Mouse (Mus musculus): Measurements from ENCODE around the gene Epha5. TPM values are rescaled to one million over a fixed set of nuclear protein-coding genes. Genes with fewer than 3 reads are reported as not detected.

Gene Epha5
- polyA plus RNA-seq, 1 experiment = not detected

DNA sequence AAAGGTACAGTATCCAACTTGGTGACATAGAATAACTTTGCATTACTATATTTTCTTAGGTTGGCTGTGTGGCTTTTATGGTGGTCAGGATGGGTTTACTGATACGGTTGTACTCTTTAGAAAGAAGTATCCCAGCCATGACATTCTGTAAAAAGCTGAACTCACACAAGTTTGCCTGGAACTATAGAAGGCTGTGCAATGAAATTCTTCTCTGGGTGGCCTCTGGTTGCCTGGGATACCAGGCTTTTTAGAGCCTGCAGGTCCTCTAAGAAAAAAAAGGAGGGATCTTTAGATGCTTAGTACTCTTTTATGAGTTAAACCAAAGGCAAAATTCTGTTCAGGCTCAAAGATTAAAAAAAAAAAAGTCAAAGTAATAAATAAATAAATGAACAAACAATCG, 208.6 kb downstream of the Epha5 start:
- no peak overlapping the region for H3K27ac ChIP-seq (replicated peaks; ENCODE audit: low read depth, low read length)
- no peaks in the 10 kb centered on the region for H3K4me1 ChIP-seq (ENCODE audit: control insufficient read depth, insufficient read depth, insufficient read length, low read length)
- H3K4me3 ChIP-seq (ENCODE audit: insufficient read depth, low read depth, low read length) = no peak overlapping the region

DNA sequence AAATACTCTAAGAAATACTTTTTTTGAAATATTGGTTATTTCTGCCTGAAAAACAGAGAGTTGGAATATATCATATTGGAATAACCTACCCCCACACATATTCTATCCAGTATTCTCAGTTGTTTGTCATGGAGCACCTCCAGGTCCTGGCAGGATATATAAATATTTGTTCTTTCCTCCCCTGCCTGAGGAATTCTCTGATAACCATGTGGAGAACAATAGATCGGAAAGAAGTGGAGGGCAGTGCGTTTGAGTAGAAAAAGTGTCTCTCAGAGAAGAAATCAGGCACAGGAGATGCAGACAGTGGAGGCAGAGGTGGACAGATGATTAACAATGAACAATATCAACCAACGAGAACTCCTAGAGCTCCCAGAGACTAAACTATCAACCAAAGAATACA, 223.8 kb downstream of the Epha5 start:
- H3K27ac ChIP-seq (replicated peaks; ENCODE audit: low read depth, low read length) = no peak overlapping the region
- H3K4me1 ChIP-seq (ENCODE audit: control insufficient read depth, insufficient read depth, insufficient read length, low read length) = no peaks in the 10 kb centered on the region
- H3K4me3 ChIP-seq (ENCODE audit: insufficient read depth, low read depth, low read length) = no peak overlapping the region

DNA sequence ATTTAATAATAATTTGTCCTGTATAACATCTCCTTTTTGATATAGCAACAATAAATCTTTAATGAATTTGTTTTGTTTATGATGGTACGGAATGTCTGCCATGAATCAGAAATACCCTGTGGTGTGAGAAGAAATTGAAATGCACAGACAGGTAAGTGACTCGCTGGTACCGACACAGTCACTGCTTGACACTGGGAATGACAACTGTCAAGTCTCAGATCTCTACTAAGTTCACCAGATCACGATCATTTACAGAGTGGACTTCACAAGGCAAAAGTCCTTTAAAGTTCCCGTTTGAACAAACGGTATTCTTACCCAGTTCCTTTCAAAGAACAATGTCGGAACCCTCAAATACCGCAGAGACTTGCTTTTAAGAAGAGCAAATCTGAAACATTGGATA, 233.0 kb downstream of the Epha5 start:
- no peak overlapping the region for H3K27ac ChIP-seq (replicated peaks; ENCODE audit: low read depth, low read length)
- no peaks in the 10 kb centered on the region for H3K4me1 ChIP-seq (ENCODE audit: control insufficient read depth, insufficient read depth, insufficient read length, low read length)

DNA sequence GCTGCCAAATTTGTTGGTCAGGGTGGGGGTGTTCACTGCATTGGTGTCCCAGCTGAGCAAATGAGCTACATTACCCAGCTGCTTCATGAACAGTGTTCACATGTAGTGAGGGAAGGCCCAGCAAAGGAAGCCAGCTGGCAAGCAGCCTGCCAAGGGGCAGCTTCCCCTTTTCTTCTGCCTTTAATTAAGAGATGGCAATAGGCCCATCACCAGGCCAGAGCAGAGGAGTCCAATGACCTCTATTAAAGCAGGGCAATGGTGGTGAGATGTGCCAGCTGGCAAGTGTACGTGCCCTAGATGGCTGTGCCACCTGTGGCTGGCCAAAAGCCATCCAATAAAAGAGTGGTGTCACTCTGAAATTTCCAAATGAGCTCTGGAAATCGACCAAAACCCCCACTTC, 264.1 kb downstream of the Epha5 start:
- Histone ChIP-seq H3K4me3 (ENCODE audit: insufficient read depth, low read depth, low read length) (no peak overlapping the region), H3K4me1 (ENCODE audit: control insufficient read depth, insufficient read depth, insufficient read length, low read length) (no peaks in the 10 kb centered on the region), H3K27ac (replicated peaks; ENCODE audit: low read depth, low read length) (no peak overlapping the region)

More for the DNA sequence above, 233.0 kb downstream of the Epha5 start:
- H3K4me3 ChIP-seq (ENCODE audit: insufficient read depth, low read depth, low read length) = no peak overlapping the region

DNA sequence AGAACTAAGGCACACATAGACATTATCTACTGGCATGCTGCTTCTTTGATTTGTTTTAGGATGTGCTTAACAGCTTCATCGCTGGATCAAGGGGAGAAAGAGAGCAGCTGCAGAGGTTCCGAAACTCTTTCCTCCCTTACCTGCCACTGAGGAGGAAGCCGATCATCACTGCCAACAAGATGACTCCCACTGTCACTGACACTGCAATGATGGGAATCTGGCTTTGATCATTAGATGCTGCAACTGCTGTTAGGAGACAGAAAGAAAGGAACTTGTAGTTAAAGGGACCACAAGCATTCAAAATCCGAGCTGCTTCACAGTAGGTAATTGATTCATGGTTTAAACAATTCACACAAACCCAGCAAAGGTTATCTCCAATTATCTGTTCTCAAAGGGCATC, 275.0 kb downstream of the Epha5 start:
- no peaks in the 10 kb centered on the region for H3K4me1 ChIP-seq (ENCODE audit: control insufficient read depth, insufficient read depth, insufficient read length, low read length)
- no peak overlapping the region for H3K4me3 ChIP-seq (ENCODE audit: insufficient read depth, low read depth, low read length)
- H3K27ac ChIP-seq (replicated peaks; ENCODE audit: low read depth, low read length) = no peak overlapping the region

DNA sequence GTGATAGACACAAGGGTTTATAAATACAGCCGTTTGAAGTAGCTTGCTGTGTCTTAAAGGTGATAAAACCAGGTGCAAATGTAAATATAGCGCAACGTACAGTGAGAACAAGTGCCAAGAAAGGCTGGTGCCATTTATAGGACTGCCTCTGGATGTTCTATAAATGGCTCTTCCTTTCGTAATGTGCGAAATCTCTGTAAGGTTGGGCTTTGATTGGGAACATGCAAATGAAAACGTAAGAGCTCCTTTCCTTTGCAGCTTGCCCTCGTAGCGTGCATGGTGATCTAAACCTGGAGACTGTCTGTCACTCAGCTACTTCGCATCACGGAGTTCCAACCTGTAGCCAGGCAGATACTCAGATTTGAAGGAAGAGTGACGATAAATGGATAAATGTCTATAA, 321.2 kb downstream of the Epha5 start:
- no peak overlapping the region for H3K27ac ChIP-seq (replicated peaks; ENCODE audit: low read depth, low read length)
- H3K4me1 ChIP-seq (ENCODE audit: control insufficient read depth, insufficient read depth, insufficient read length, low read length) = no peaks in the 10 kb centered on the region
- no peak overlapping the region for H3K4me3 ChIP-seq (ENCODE audit: insufficient read depth, low read depth, low read length)

DNA sequence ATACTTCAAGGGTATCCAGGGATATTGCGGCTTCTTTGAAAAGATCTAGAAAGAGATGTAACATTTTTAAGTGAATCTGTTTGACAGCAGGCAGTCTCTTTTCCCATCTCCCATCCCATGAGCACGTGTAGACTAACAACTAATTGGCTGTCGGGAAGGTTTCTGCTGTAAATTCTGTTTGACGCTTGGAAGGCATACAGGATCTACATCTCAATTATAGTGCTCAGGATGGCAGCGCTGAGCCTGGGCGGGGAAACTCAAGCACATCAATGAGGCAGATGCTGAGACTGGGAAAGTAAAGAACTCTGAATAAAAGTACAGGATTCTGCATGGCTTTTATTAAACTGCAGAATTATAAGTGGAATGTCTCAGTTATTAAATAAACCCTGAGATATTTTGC, 335.9 kb downstream of the Epha5 start:
- no peaks in the 10 kb centered on the region for H3K4me1 ChIP-seq (ENCODE audit: control insufficient read depth, insufficient read depth, insufficient read length, low read length)
- no peak overlapping the region for H3K4me3 ChIP-seq (ENCODE audit: insufficient read depth, low read depth, low read length)
- no peak overlapping the region for H3K27ac ChIP-seq (replicated peaks; ENCODE audit: low read depth, low read length)

DNA sequence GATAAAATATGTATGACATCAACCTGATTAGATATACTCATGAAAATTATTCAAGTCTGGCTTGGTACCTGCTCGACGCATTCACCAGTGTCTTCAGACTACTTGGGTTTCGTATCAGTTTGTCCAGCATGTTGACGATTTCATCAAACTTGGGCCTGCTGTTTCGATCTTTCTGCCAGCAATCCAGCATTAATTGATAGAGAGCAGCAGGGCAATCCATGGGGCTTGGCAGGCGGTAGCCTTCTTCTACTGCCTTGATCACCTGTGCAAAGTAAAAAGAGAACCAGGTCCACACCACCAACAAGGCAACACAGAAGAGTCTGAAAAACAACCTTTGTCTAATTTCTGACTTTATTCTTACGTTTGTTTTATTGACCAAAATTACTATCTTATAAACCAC, 346.2 kb downstream of the Epha5 start:
- no peaks in the 10 kb centered on the region for H3K4me1 ChIP-seq (ENCODE audit: control insufficient read depth, insufficient read depth, insufficient read length, low read length)

DNA sequence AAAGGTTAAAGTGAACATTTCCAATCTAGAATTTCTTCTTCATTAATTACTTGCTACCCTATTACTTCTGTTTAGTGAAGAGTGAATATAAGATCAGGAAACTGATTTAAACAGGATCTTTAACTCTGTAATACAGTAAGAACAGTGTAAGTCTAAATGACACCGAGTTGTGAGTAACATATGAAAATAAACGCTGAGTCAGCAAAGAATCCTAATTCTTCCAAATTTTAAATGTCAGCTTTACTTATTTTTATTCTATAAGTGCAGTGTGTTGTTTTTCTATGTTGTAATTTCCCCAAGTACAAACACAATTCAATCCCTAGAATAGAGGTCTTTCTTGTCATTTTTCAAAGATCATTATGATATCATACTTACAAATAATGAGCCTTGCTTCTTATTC, 363.3 kb downstream of the Epha5 start:
- no peaks in the 10 kb centered on the region for H3K4me1 ChIP-seq (ENCODE audit: control insufficient read depth, insufficient read depth, insufficient read length, low read length)
- H3K4me3 ChIP-seq (ENCODE audit: insufficient read depth, low read depth, low read length) = no peak overlapping the region
- no peak overlapping the region for H3K27ac ChIP-seq (replicated peaks; ENCODE audit: low read depth, low read length)

More for the DNA sequence above, 346.2 kb downstream of the Epha5 start:
- no peak overlapping the region for H3K27ac ChIP-seq (replicated peaks; ENCODE audit: low read depth, low read length)
- H3K4me3 ChIP-seq (ENCODE audit: insufficient read depth, low read depth, low read length) = no peak overlapping the region

DNA sequence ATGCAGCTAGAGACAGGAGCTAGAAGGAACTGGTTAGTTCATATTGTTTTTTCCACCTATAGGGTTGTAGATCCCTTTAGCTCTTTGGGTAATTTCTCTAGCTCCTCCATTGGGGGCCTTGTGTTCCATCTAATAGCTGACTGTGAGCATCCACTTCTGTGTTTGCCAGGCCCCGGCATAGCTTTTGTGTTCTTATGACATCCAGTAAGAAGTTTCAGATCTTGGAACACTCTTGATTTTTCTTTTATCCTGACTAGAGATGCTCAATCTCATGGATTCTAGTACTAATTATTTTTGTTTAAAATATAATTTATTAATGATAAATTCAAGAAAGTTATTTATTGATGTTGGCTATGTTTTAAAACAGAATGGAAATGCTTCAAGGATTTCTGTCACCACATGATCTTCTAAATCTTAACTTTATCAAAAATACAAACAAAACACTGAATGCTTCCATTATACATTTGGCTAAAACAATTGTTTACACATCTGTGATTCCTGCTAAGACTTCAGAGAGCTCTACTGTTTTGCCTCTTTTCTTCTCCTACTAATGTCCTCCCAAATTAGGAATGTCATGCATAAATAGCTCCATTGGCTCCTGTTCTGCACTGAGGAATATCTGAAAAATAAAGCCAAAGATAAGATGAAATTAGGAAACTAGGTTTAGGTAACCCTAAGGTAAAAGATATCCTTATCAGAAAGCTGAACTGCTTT, 379.8 kb downstream of the Epha5 start:
- Histone ChIP-seq H3K4me3 (ENCODE audit: insufficient read depth, low read depth, low read length) (no peak overlapping the region), H3K27ac (replicated peaks; ENCODE audit: low read depth, low read length) (no peak overlapping the region), H3K4me1 (ENCODE audit: control insufficient read depth, insufficient read depth, insufficient read length, low read length) (no peaks in the 10 kb centered on the region)

All from brown adipose tissue, adult 24 weeks (tissue).